Mouse (Mus musculus) mouse trophoblast stem cell (cell line): ENCODE results near the gene Oas1g.
"Not testable (repeated sequence)": the region's sequence is repeated elsewhere in the genome, so short reads cannot be mapped to it uniquely, and the experiment has no call there.

ENCODE experiments used
- in situ Hi-C, 2 experiments: fragments of 300-500 bp; cut with MseI, MboI; formaldehyde crosslinking; loops; 2 replicates in 1 of 2; 3 replicates in 1 of 2; pipeline ENCODE4 v1.15.1; 2025

The Oas1g gene

DNA sequence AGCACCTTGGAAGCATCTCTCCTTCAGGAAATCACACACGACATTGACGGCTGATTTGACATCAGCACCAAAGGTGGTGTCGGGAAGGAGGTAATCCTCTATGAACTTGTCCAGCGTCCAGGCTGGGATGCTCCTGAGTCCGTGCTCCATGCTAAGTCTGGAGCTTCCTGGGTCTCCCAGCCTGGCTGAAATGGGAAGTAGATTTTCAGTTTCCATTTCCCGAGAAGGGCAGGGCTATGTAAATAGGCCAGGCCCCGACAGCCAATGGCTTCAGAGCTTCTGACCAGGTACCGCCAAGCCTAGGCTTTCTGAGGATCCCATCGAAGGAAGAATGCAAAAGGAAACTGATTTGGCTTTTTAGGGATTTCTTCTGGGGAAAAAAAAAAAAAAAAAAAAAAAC, at the start of gene Oas1g:
Gene Oas1g, minus strand, starts transcription at position 201 of the 400 bp plus-strand sequence.
- in situ Hi-C loops, result not testable (repeated sequence)

- in situ Hi-C loops, result no loop called here
These were observed 46.6 kb upstream of the Oas1g start for GRCm38 (mm10) chr5:120933966-120934365.

GRCm38 (mm10) chr5:120927036-120927435, 39.6 kb upstream of the Oas1g start:
- in situ Hi-C loops, result no loop called here

DNA sequence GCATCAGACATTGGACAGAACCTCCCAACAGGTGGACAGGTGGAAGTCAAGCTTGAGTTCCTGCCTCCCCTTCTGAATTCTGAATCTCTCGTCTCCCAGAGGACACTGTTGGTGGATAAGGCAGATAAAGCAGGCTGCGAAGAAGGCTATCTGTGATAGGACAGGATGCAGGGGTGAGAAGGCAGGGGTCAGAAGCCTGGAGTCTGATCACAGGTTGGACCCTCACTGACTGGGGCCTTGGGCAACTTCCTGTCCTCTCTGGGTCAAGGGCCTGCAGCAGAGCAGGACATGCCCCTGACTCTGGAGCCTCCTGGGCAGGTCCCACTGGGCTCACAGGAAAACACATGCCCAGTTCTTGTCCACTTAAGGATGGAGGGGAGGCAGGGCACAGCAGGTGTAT, 38.9 kb upstream of the Oas1g start:
- in situ Hi-C loops, result not testable (repeated sequence)

DNA sequence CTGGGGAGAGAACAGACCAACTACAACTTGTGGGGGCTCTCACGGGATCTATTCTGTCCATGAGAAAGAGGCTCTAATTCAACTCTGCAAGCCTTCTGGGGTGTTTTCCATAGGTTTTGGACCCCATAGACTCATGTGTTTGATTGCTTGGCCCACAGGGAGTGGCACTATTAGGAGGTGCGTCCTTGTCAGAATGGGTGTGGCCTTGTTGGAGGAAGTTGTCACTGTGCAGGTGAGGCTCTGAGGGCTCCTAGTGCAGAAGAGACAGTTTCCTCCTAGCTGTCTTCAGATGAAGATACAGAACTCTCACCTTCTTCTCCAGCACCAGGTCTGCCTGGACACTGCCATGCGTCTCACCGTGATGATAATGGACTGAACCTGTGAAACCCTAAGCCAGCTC, 37.1 kb upstream of the Oas1g start:
- in situ Hi-C loops, result not testable (repeated sequence)

DNA sequence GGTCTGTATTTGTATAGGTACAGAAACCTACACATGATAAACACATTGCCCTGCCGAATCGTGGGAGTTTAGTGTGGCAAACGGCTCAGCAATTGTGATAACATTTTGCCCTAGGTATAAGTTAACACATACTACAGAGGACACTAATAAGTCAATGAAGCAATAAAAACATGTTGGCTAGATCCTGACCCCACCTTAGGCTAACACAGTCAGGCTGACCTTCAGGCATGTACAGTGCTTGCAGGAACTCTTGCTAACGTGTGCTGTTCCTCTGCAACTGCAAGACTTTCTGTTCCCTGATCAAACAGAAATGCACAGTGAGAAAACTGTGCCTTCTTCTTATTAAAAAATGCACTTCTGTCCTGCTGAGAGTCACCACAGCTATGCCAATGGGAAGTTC, 36.6 kb upstream of the Oas1g start:
- in situ Hi-C loops, result no loop called here

DNA sequence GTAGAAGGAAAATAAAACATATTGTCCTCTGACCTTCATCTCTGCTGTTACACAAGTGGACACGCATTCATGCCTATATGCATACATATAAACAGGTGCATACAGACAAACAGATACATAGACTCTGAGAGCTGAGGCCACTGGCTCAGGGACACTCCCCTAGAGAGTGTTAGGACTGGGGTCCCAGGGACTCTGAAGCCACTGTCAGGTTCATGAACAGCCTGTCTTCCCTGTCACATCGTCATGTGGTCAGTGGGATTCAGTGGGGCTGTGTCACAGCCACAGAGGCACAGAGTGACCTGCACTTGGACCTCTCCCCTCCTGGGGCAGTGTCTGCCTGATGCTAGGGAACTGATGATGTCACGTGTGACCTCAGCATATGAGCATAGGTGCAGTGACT, 32.9 kb upstream of the Oas1g start:
- in situ Hi-C loops, result no loop called here

DNA sequence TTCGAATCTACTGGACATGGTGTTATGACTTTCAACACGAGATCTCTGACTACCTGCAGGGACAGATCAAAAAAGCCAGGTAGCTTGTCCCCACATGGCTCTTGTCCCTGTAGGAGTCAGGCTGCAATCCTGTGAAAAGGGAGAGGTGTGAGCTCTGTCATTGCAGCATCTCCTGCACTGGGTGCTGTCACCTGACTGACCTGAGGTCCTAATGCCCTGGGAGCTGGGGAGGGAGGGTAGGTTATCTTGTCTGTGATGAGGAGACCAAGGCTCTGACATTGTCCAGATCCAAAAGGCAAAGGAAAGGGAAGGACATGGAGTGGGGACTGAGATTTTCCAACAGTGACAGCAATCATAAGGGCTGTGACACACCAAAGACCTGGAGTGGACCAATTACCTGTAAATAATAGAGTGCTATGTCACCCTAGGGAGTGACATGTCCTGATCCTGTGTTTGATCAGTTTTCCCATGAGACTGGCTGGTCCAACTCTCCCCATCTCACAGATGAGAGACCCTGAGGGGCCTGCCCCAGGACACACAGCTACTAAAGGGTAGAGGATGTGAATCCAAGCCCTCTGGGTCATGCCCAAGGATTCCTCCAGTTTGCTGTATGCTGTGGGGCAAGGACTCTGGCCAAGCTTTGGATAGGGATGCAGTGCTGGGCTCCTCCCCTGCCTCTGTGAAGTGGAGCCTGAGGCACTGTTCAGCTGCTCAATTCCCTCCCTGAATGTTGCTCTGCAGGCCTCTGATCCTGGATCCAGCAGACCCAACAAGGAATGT, 31.9 kb upstream of the Oas1g start:
- in situ Hi-C loops, result not testable (repeated sequence)

- in situ Hi-C loops, result not testable (repeated sequence)
These were observed 26.8 kb upstream of the Oas1g start, which contains the start of gene Oas1d for GRCm38 (mm10) chr5:120914204-120914603. Oas1d (plus strand) TSS chr5:120914536.

- in situ Hi-C loops, result no loop called here
These were observed 20.9 kb upstream of the Oas1g start for GRCm38 (mm10) chr5:120908196-120908920.

GRCm38 (mm10) chr5:120906791-120907733, 19.6 kb upstream of the Oas1g start, which contains the start of gene Oas1a:
Oas1a (minus strand) TSS chr5:120907521.
- in situ Hi-C loops, result not testable (repeated sequence)

- in situ Hi-C loops, result no loop called here
These were observed 14.6 kb upstream of the Oas1g start for GRCm38 (mm10) chr5:120902056-120902455.

DNA sequence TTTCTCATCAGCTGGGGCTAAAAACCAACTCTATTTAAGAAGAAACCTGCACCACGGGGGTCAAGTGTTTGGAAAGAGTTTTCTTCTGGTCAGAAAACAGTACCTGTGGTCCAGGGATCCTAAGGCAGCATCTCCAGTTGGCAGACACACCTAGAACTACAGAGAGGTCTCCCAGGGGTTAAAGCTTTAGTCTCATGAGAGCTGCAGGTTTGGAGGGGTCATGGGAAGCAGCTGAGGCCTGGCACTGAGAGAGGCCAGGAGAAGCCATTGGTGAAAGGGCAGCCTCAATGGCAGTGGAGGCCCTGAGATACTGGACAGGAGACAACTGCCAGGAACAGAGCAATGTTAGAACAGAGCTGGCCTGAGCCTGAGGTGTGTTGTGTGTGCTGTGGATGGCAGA, 13.3 kb upstream of the Oas1g start:
- in situ Hi-C loops, result no loop called here

DNA sequence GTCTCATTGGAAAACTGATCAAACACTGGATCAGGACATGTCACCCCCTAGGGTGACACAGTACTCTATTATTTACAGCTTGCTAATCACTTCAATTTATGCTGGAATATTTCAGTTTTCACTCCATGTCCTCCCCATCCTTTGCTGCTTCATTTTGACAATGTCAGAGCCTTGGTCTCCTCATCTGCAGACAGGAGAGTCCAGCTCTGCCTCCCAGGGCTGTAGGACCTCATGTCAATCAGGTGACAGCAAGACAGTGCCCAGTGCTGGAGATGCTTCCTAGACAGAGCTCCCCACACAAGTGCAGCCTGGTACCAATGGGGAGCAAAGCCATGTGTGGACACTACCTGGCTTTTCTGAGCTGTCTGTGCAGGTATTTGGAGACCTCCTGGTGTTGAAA, 11.3 kb upstream of the Oas1g start:
- in situ Hi-C loops, result no loop called here

GRCm38 (mm10) chr5:120898307-120898706, 10.9 kb upstream of the Oas1g start:
- in situ Hi-C loops, result no loop called here

DNA sequence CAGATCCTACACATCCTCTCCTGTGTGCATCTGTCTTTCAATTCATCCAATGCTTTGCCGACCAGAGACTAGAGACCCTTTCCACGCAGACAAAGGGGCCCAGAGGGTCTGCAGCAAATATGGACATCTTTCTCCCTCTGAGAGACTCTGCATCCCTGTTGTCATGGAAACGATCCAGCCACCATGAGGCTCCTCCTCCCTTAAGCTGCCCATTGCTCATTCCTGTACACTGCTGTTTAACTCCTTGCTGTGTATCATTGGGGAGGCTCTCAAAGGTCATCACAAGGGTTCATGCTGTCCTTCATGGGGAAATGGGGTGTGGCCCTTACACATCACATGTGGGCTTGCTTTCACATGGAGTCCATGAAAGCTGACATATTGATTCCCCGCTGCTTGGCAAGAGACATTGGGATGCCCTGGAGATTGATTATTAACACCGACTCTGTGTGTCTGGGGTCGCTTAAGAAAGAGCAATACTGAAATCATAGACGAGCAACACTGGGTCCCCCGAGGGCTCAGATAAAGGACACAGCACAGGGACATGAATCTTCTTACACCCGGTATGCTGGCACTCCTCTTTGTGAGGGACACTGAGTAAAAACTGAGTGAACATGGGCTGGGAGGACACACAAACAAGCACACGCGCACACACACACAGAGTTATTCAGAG, 8.0 kb upstream of the Oas1g start:
- in situ Hi-C loops, result no loop called here

GRCm38 (mm10) chr5:120894692-120895091, 7.3 kb upstream of the Oas1g start:
- in situ Hi-C loops, result not testable (repeated sequence)

DNA sequence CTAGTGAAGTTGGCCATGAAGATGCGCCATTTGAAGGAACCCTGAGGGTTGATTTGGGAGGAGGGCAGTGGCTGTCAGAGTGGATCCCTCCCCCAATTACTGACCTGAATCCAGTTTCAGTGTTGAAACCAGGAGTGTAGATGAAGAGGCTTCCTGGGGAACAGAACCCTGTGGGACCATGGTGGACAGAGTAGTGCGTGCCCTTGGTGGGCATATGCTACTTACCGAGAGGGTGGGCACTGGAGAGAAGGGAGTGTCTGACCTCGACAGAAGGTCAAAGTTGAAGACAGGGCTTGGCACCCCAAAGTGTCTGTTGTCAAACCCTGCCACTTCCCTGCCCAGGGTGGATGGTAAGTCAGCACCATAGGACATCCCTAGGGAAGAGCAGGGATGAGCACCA, 6.5 kb upstream of the Oas1g start:
- in situ Hi-C loops, result not testable (repeated sequence)

GRCm38 (mm10) chr5:120892243-120892660, 4.8 kb upstream of the Oas1g start:
- in situ Hi-C loops, result no loop called here

GRCm38 (mm10) chr5:120891566-120892242, 4.3 kb upstream of the Oas1g start:
- in situ Hi-C loops, result not testable (repeated sequence)

GRCm38 (mm10) chr5:120890991-120891390, 3.6 kb upstream of the Oas1g start:
- in situ Hi-C loops, result no loop called here
